Mouse (Mus musculus) thymus, adult 2 months (tissue): Measurements from ENCODE around the gene Slfn2. TPM values are rescaled to one million over a fixed set of nuclear protein-coding genes. Genes with fewer than 3 reads are reported as not detected.
"Not testable (repeated sequence)": the region's sequence is repeated elsewhere in the genome, so short reads cannot be mapped to it uniquely, and the experiment has no call there.

Experiments
- DNase-seq: peaks from one replicate; pipeline ENCODE4 v3.0.0; 2021
- H3K27ac ChIP-seq: fragments of 200-500 bp; 2 replicates; pipeline ENCODE4 v1.5.1; 2012; ENCODE audit warnings: low read length, control low read depth; ENCODE audit not compliant: control insufficient read depth, insufficient read depth
- H3K27me3 ChIP-seq: fragments of 200-500 bp; 2 replicates; pipeline ENCODE4 v1.6.1; 2012; ENCODE audit warnings: mild to moderate bottlenecking, low read length, moderate library complexity, mixed read lengths; ENCODE audit not compliant: control insufficient read depth, insufficient read depth
- H3K36me3 ChIP-seq: fragments of 200-500 bp; 2 replicates; pipeline ENCODE4 v1.6.1; 2012; ENCODE audit warnings: mild to moderate bottlenecking, low read length, moderate library complexity; ENCODE audit not compliant: control insufficient read depth, insufficient read depth
- H3K4me1 ChIP-seq: fragments of 200-500 bp; replicated peaks from 2 replicates; pipeline ENCODE4 v1.6.1; 2012; ENCODE audit warnings: low read length; ENCODE audit not compliant: control insufficient read depth, insufficient read depth
- H3K4me3 ChIP-seq: fragments of 200-500 bp; 2 replicates; pipeline ENCODE4 v1.5.1; 2012; ENCODE audit warnings: mild to moderate bottlenecking, low read length, control low read depth, moderate library complexity; ENCODE audit not compliant: control insufficient read depth, insufficient read depth
- CTCF ChIP-seq: fragments of 200-500 bp; IDR thresholded peaks from 2 replicates; pipeline ENCODE4 v1.5.1; 2012; ENCODE audit warnings: mild to moderate bottlenecking, control low read depth, low read length, moderate library complexity, borderline replicate concordance; ENCODE audit not compliant: control insufficient read depth, poor library complexity, insufficient read depth; ENCODE audit errors: extremely low read depth
- POLR2A ChIP-seq: fragments of 200-500 bp; IDR thresholded peaks from 2 replicates; pipeline ENCODE4 v1.6.1; 2012; ENCODE audit warnings: mild to moderate bottlenecking, low read length, control low read depth, moderate library complexity; ENCODE audit not compliant: control insufficient read depth, poor library complexity, insufficient read depth; ENCODE audit errors: extremely low read depth
- WGBS: fragments of 180-500 bp; shearing (Covaris S2); methylation state at CpG from one replicate; pipeline ENCODE4 v1.1.7; 2018; 5-methylcytosine and 5-hydroxymethylcytosine counted together
- polyA plus RNA-seq: library from polyadenylated mRNA; depleted of rRNA; stranded (reverse); fragments of >200 nt; gene quantifications from 2 replicates; pipeline ENCODE4 v1.2.3, GENCODE M21; 2012; rRNA removed

Slfn2 gene
- 40.6 and 44.7 TPM in 2 replicates for polyA plus RNA-seq

GRCm38 (mm10) chr11:83064946-83065345 is at the start of gene Slfn2:
Slfn2 (plus strand) TSS chr11:83065112.
- peaks cover 21% of the 10 kb centered on the region for H3K36me3 ChIP-seq
- peaks cover 17% of the 10 kb centered on the region for H3K4me1 ChIP-seq
- H3K27ac ChIP-seq = peak within 1 kb of the TSS; percentile 98
- no peaks in the 10 kb centered on the region for H3K27me3 ChIP-seq
- no peak for TF ChIP-seq POLR2A
- no peak for TF ChIP-seq CTCF
- H3K4me3 ChIP-seq = peak within 1 kb of the TSS; percentile 57
- DNase-seq = peak; percentile 62
- WGBS = 45% methylated on average over 2 of the region's 2 CpGs

- DNase-seq = no peak
- H3K36me3 ChIP-seq = peaks cover 21% of the 10 kb centered on the region; the same call in 1 of the 2 replicates
- TF ChIP-seq POLR2A (no peak), CTCF (no peak)
- no peaks in the 10 kb centered on the region for H3K27me3 ChIP-seq
- peaks cover 19% of the 10 kb centered on the region for H3K4me1 ChIP-seq
- no peak overlapping the region for H3K4me3 ChIP-seq
- H3K27ac ChIP-seq = no peak overlapping the region
Measured at GRCm38 (mm10) chr11:83016093-83016492, 48.8 kb upstream of the Slfn2 start.

- H3K27me3 ChIP-seq, H3K36me3 ChIP-seq: not testable (repeated sequence)
- WGBS = 13% methylated on average over 18 of the region's 18 CpGs
- peak; percentile 13 for DNase-seq
- H3K4me3 ChIP-seq = peak overlapping the region; percentile 64
- peaks cover 16% of the 10 kb centered on the region for H3K4me1 ChIP-seq
- H3K27ac ChIP-seq = peak overlapping the region; percentile 83
Measured at GRCm38 (mm10) chr11:83019561-83020519, 45.1 kb upstream of the Slfn2 start.

- Histone ChIP-seq H3K36me3 (peaks cover 4% of the 10 kb centered on the region; the same call in 1 of the 2 replicates), H3K4me3 (peak within 1 kb of the TSS; percentile 64), H3K27ac (peak within 1 kb of the TSS; percentile 83), H3K27me3 (no peaks in the 10 kb centered on the region), H3K4me1 (peaks cover 12% of the 10 kb centered on the region)
- TF ChIP-seq POLR2A (no peak), CTCF (no peak)
- peak; percentile 45 for DNase-seq
- under 1% methylated on average over 5 of the region's 5 CpGs for WGBS
Measured at GRCm38 (mm10) chr11:83020621-83021020, 44.3 kb upstream of the Slfn2 start, which contains the start of gene Slfn8. Slfn8 (minus strand) TSS chr11:83020810.

DNA sequence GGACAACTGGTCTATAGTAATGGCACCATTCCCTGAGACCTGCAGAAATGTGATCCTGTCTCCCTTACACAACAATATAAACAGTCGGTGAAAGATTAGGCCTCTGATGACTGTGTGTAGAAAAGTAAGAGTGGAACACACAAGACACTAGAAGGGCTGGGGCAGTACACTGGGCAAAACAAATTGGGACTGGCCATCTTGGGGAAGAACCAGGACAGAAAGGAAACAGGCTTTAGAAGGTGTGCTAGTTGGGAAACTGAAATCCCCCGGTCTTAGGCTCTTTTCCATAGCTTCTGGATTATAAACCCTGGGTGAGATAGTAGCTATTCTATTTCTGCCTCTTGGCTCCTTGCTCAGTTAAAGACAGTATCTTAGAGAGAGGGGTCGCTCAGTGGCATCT is 26.2 kb upstream of the Slfn2 start:
- not testable (repeated sequence) for H3K36me3 ChIP-seq, H3K4me1 ChIP-seq, DNase-seq, H3K27me3 ChIP-seq, H3K27ac ChIP-seq, H3K4me3 ChIP-seq
- 82% methylated on average over 3 of the region's 3 CpGs for WGBS

DNA sequence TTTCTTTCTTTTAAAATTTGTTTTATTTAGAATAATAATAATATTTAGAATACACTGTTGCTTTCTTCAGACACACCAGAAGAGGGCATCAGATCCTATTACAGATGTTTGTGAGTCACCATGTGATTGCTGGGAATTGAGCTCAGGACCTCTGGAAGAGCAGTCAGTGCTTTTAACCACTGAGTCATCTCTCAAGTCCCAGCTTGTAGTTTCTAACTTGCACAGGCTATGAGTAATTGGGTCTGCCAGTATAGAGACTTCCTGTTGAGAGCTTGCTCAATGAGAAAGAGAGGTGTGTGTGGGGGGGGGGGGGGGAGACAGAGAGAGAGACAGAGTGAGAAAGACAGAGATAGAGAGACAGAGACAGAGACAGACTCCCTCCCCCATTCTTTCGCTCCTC is 25.8 kb upstream of the Slfn2 start:
- peaks cover 2% of the 10 kb centered on the region for H3K4me1 ChIP-seq
- TF ChIP-seq POLR2A = no peak
- TF ChIP-seq CTCF = no peak
- no peaks in the 10 kb centered on the region for H3K36me3 ChIP-seq
- DNase-seq = no peak
- peak overlapping the region; percentile 15; the same call in 1 of the 2 replicates for H3K4me3 ChIP-seq
- H3K27ac ChIP-seq = peak overlapping the region; percentile 17; the same call in 1 of the 2 replicates
- WGBS = 83% methylated on average over 1 of the region's 1 CpGs
- H3K27me3 ChIP-seq = no peaks in the 10 kb centered on the region
